Mouse (Mus musculus) embryonic facial prominence, embryonic 11.5 days (tissue): ENCODE results near the gene Gm28230. TPM values are rescaled to one million over a fixed set of nuclear protein-coding genes. Genes with fewer than 3 reads are reported as not detected.
A peak's percentile ranks its signal among the peaks of the same experiment; 100 is the strongest.

Source experiments
- ATAC-seq: fragments of 200-750 bp; cut with Nextera tagmentation; replicated peaks from 2 replicates; pipeline ENCODE4 v1.8.0; 2017; ENCODE audit warnings: low read depth; ENCODE audit not compliant: insufficient number of reproducible peaks, low FRiP score, low TSS enrichment
- DNase-seq: peaks from one replicate; pipeline ENCODE4 v3.0.0-alpha.2; 2015; ENCODE audit warnings: low spot score
- H3K27ac ChIP-seq: fragments of 300-500 bp; sonication (generic); replicated peaks from 2 replicates; pipeline ENCODE4 v1.5.1; 2014; ENCODE audit warnings: mild to moderate bottlenecking, low read depth, low read length, control low read depth
- H3K27me3 ChIP-seq: fragments of 300-500 bp; sonication (generic); 2 replicates; pipeline ENCODE4 v1.6.1; 2014; ENCODE audit warnings: mild to moderate bottlenecking, low read length, moderate library complexity, mixed read lengths; ENCODE audit not compliant: control insufficient read depth, insufficient read depth
- H3K36me3 ChIP-seq: fragments of 300-500 bp; sonication (generic); replicated peaks from 2 replicates; pipeline ENCODE4 v1.6.1; 2014; ENCODE audit warnings: low read depth, mild to moderate bottlenecking, low read length, moderate library complexity, mixed read lengths; ENCODE audit not compliant: control insufficient read depth, insufficient read depth
- H3K4me1 ChIP-seq: fragments of 300-500 bp; sonication (generic); 2 replicates; pipeline ENCODE4 v1.6.1; 2014; ENCODE audit warnings: low read length, mixed read lengths; ENCODE audit not compliant: control insufficient read depth, insufficient read depth
- H3K4me2 ChIP-seq: fragments of 300-500 bp; sonication (generic); 2 replicates; pipeline ENCODE4 v1.6.1; 2014; ENCODE audit warnings: low read depth, mild to moderate bottlenecking, control low read depth, low read length, moderate library complexity
- H3K4me3 ChIP-seq: fragments of 300-500 bp; sonication (generic); 2 replicates; pipeline ENCODE4 v1.5.1; 2014; ENCODE audit warnings: low read depth, low read length, control low read depth
- H3K9ac ChIP-seq: fragments of 300-500 bp; sonication (generic); replicated peaks from 2 replicates; pipeline ENCODE4 v1.6.1; 2014; ENCODE audit warnings: mild to moderate bottlenecking, control low read depth, low read length
- H3K9me3 ChIP-seq: fragments of 300-500 bp; sonication (generic); replicated peaks from 2 replicates; pipeline ENCODE4 v1.6.1; 2016; ENCODE audit warnings: mild to moderate bottlenecking, low read length, inconsistent platforms, mixed read lengths; ENCODE audit not compliant: control insufficient read depth
- WGBS: fragments of 180-500 bp; shearing (Covaris S2); extraction: QIAGEN DNeasy Blood & Tissue Kit; methylation state at CpG from one replicate; pipeline ENCODE4 v1.1.7; 2014; 5-methylcytosine and 5-hydroxymethylcytosine counted together
- polyA plus RNA-seq: library from polyadenylated mRNA; unstranded; fragments of >200 nt; fragmentation: Nextera tagmentation; extraction: Ambion mirVana; gene quantifications from 2 replicates; pipeline ENCODE4 v1.2.1, GENCODE M21; 2014

Gm28230 gene
- polyA plus RNA-seq, 1 experiment from 2014 or later, result not detected

GRCm38 (mm10) chr2:74694066-74694465 lies 32.5 kb upstream of the Gm28230 start:
- Histone ChIP-seq H3K27ac (no peak overlapping the region), H3K9ac (no peak overlapping the region), H3K36me3 (no peaks in the 10 kb centered on the region), H3K4me1 (no peaks in the 10 kb centered on the region; the same call in 1 of the 2 replicates), H3K9me3 (no peaks in the 10 kb centered on the region), H3K4me2 (no peak overlapping the region), H3K27me3 (peaks cover 85% of the 10 kb centered on the region), H3K4me3 (no peak overlapping the region)
- ATAC-seq (no peak), DNase-seq (peak; percentile 68)
- under 1% methylated on average over 16 of the region's 16 CpGs for WGBS

- no peak overlapping the region for H3K4me3 ChIP-seq
- 5% methylated on average over 1 of the region's 1 CpGs for WGBS
- H3K27ac ChIP-seq, result no peak overlapping the region
- no peak overlapping the region for H3K4me2 ChIP-seq
- H3K9me3 ChIP-seq, result no peaks in the 10 kb centered on the region
- DNase-seq (no peak), ATAC-seq (no peak)
- H3K36me3 ChIP-seq, result no peaks in the 10 kb centered on the region
- H3K9ac ChIP-seq, result no peak overlapping the region
- no peaks in the 10 kb centered on the region; the same call in 1 of the 2 replicates for H3K4me1 ChIP-seq
- H3K27me3 ChIP-seq, result peaks cover 89% of the 10 kb centered on the region
Measured at GRCm38 (mm10) chr2:74695383-74695782, 31.1 kb upstream of the Gm28230 start.

- 2% methylated on average over 7 of the region's 7 CpGs for WGBS
- no peak for ATAC-seq
- no peak overlapping the region for H3K4me2 ChIP-seq
Measured at GRCm38 (mm10) chr2:74695813-74696430, 30.6 kb upstream of the Gm28230 start.

GRCm38 (mm10) chr2:74696442-74697335 lies 29.8 kb upstream of the Gm28230 start:
- H3K27me3 ChIP-seq, result peaks cover 90% of the 10 kb centered on the region
- no peak overlapping the region for H3K9ac ChIP-seq
- ATAC-seq (no peak), DNase-seq (no peak)
- under 1% methylated on average over 34 of the region's 34 CpGs for WGBS
- H3K36me3 ChIP-seq, result no peaks in the 10 kb centered on the region
- H3K9me3 ChIP-seq, result no peaks in the 10 kb centered on the region
- no peaks in the 10 kb centered on the region; the same call in 1 of the 2 replicates for H3K4me1 ChIP-seq
- H3K4me3 ChIP-seq, result no peak overlapping the region
- H3K4me2 ChIP-seq, result no peak overlapping the region
- no peak overlapping the region for H3K27ac ChIP-seq

More at GRCm38 (mm10) chr2:74695813-74696430, 30.6 kb upstream of the Gm28230 start:
- Histone ChIP-seq H3K27ac (no peak overlapping the region), H3K4me3 (no peak overlapping the region), H3K9ac (no peak overlapping the region), H3K9me3 (no peaks in the 10 kb centered on the region), H3K27me3 (peaks cover 93% of the 10 kb centered on the region), H3K4me1 (no peaks in the 10 kb centered on the region; the same call in 1 of the 2 replicates), H3K36me3 (no peaks in the 10 kb centered on the region)
- DNase-seq, result no peak

GRCm38 (mm10) chr2:74697567-74698121 lies 28.9 kb upstream of the Gm28230 start, which contains the start of gene Hoxd9:
Hoxd9 (plus strand) TSS chr2:74697727.
- no peaks in the 10 kb centered on the region for H3K36me3 ChIP-seq
- no peak within 1 kb of the TSS for H3K27ac ChIP-seq
- under 1% methylated on average over 43 of the region's 43 CpGs for WGBS
- H3K4me2 ChIP-seq, result peak within 1 kb of the TSS; percentile 46
- ATAC-seq, result peak; percentile 57; the same call in 1 of the 2 replicates
- peaks cover 85% of the 10 kb centered on the region for H3K27me3 ChIP-seq
- no peak within 1 kb of the TSS for H3K9ac ChIP-seq
- DNase-seq, result no peak
- no peaks in the 10 kb centered on the region; the same call in 1 of the 2 replicates for H3K4me1 ChIP-seq
- no peaks in the 10 kb centered on the region for H3K9me3 ChIP-seq
- H3K4me3 ChIP-seq, result peak within 1 kb of the TSS; percentile 30

- Histone ChIP-seq H3K9ac (no peak overlapping the region), H3K9me3 (no peaks in the 10 kb centered on the region), H3K4me3 (peak overlapping the region; percentile 30), H3K4me1 (no peaks in the 10 kb centered on the region; the same call in 1 of the 2 replicates), H3K27ac (no peak overlapping the region), H3K27me3 (peaks cover 81% of the 10 kb centered on the region), H3K4me2 (peak overlapping the region; percentile 46), H3K36me3 (no peaks in the 10 kb centered on the region)
- DNase-seq (no peak), ATAC-seq (no peak)
- under 1% methylated on average over 70 of the region's 86 CpGs for WGBS
Measured at GRCm38 (mm10) chr2:74698201-74699052, 28.1 kb upstream of the Gm28230 start.

- DNase-seq (no peak), ATAC-seq (no peak)
- Histone ChIP-seq H3K4me1 (no peaks in the 10 kb centered on the region; the same call in 1 of the 2 replicates), H3K4me3 (no peak overlapping the region), H3K27ac (no peak overlapping the region), H3K4me2 (no peak overlapping the region), H3K9ac (no peak overlapping the region), H3K9me3 (no peaks in the 10 kb centered on the region), H3K27me3 (peaks cover 81% of the 10 kb centered on the region), H3K36me3 (no peaks in the 10 kb centered on the region)
- WGBS, result under 1% methylated on average over 17 of the region's 17 CpGs
Measured at GRCm38 (mm10) chr2:74699053-74699430, 27.5 kb upstream of the Gm28230 start.
